Mouse (Mus musculus) cortical plate, adult 2 months (tissue): ENCODE measurements at regions not wholly inside any gene's neighbourhood (a gene's known extent, or its start where the extent isn't known, plus 50 kb on each side); places are given as distances from the start of the nearest gene placed in this dataset.

Experiments
- CTCF ChIP-seq: fragments of 200-500 bp; IDR thresholded peaks from 2 replicates; pipeline ENCODE4 v1.5.1; 2011; ENCODE audit warnings: mild to moderate bottlenecking, control low read depth, low read length; ENCODE audit not compliant: insufficient read depth; ENCODE audit errors: extremely low read depth
- POLR2A ChIP-seq: fragments of 200-500 bp; IDR thresholded peaks from 2 replicates; pipeline ENCODE4 v1.6.1; 2011; ENCODE audit warnings: mild to moderate bottlenecking, low read length, control low read depth; ENCODE audit not compliant: insufficient read depth; ENCODE audit errors: extremely low read depth

DNA sequence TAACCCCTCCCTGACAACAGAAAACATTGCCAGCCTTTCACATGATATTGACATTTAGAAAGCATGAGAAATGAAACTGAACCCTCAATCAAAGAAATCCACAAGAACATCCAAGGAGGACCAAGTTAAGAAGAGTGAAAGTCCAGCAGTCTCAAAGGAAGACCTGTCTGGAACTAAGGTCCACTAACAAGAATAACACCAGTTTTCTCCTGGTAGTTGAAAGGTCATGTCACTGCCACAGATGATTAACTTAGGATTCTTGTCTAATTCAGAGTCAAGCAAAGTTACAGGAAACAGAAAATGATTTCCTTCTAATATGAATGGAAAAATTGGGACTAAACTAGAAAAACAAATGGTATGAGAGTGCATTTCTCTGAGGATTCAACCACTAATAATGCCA is 790.7 kb downstream of the Cypt12 start:
- no peak for TF ChIP-seq POLR2A
- TF ChIP-seq CTCF, result no peak
